Mouse (Mus musculus): Measurements from ENCODE around the gene Hyal3.

DNA sequence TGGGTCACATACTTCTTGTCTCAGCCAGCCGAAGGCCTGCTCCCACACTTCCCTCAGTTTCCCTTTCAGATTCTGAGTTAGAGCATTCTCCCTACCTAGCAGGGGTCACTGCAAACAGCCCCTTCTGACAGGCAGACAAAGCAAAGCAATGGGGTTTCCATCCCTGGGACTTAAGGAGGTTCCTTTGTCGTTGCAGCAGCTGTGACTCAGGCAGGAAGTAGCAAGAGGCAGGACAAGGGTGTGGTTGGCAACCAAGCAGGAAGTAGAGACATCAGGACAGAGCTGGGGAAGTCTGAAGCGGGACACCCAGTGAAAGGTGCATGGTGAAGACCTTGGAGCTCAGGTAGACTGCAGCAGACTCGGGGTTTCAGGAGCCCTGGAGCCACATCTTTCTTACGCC is 43.9 kb downstream of the Hyal3 start:
- no peak for TF ChIP-seq CTCF (IDR thresholded peaks at IDR 0.05; ENCODE audit: low read depth)
- no peak for TF ChIP-seq EP300 (optimal IDR thresholded peaks at IDR 0.05)

Measured in stomach, postnatal 0 days (tissue).